Mouse (Mus musculus): Measurements from ENCODE around the gene Gm3880. TPM values are rescaled to one million over a fixed set of nuclear protein-coding genes. Genes with fewer than 3 reads are reported as not detected.
"Not testable (repeated sequence)": the region's sequence is repeated elsewhere in the genome, so short reads cannot be mapped to it uniquely, and the experiment has no call there.

Gm3880 gene
- not detected in 2 replicates for polyA plus RNA-seq (2014; fragmentation: Nextera tagmentation; extraction: Ambion mirVana)

DNA sequence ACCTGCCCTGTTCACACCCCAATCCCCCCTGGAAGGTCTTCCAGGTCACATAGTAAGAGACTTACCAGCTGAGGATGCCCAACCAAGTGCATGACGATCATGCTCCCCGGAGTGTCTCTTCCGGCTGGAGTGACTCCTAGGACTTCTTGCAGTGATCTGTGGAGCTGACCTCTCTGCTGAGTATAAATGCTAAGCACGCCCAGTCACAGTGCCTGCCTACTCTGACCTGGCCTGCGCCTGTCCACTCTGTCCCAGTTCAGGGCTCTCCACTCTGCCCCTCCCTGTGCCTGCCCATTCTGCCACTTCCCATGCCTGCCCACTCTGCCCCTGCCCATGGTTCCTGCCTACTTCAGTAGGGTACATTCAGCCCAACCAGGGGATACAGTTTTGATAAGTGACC, at the start of gene Gm3880:
Gene Gm3880, minus strand, starts transcription at position 101 of the 400 bp plus-strand sequence.
- H3K9me3 ChIP-seq (ENCODE audit: control insufficient read depth, low read length); ATAC-seq (replicated peaks; ENCODE audit: low FRiP score, low TSS enrichment, low read depth); H3K4me2 ChIP-seq (ENCODE audit: low read length); H3K4me3 ChIP-seq (ENCODE audit: low read depth, low read length); H3K27ac ChIP-seq (ENCODE audit: low read depth); DNase-seq (ENCODE audit: low spot score); H3K4me1 ChIP-seq (replicated peaks; ENCODE audit: control insufficient read depth, insufficient read depth, low read length); H3K36me3 ChIP-seq (ENCODE audit: control insufficient read depth, insufficient read depth, low read length); H3K9ac ChIP-seq (ENCODE audit: low read length); H3K27me3 ChIP-seq (replicated peaks; ENCODE audit: control insufficient read depth, insufficient read depth, low read length): not testable (repeated sequence)
- 77% methylated on average over 5 of the region's 5 CpGs for WGBS

DNA sequence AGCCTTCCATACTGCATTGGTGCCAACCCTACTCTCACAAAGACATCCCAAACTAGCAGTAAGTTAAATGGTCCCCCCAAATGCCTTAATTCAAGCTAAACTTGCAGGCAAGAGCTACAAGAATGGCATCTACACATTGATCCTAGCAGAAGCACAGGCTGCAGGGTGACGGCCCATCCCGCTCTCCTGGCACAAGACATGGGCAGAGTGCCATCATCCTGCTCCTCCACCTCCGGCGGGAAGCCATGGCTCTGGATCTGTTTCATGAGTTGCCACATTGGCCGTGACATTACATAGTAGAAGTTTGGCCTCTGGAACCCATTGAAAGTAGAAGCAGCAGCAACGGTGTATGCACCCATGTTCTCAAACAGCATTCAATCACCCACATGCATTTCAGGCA, 37.5 kb upstream of the Gm3880 start:
- not testable (repeated sequence) for DNase-seq (ENCODE audit: low spot score); ATAC-seq (replicated peaks; ENCODE audit: low FRiP score, low TSS enrichment, low read depth); H3K4me1 ChIP-seq (replicated peaks; ENCODE audit: control insufficient read depth, insufficient read depth, low read length); H3K27me3 ChIP-seq (replicated peaks; ENCODE audit: control insufficient read depth, insufficient read depth, low read length); H3K4me3 ChIP-seq (ENCODE audit: low read depth, low read length); H3K9ac ChIP-seq (ENCODE audit: low read length); H3K36me3 ChIP-seq (ENCODE audit: control insufficient read depth, insufficient read depth, low read length); H3K9me3 ChIP-seq (ENCODE audit: control insufficient read depth, low read length); H3K27ac ChIP-seq (ENCODE audit: low read depth); H3K4me2 ChIP-seq (ENCODE audit: low read length)
- 90% methylated on average over 6 of the region's 6 CpGs for WGBS

DNA sequence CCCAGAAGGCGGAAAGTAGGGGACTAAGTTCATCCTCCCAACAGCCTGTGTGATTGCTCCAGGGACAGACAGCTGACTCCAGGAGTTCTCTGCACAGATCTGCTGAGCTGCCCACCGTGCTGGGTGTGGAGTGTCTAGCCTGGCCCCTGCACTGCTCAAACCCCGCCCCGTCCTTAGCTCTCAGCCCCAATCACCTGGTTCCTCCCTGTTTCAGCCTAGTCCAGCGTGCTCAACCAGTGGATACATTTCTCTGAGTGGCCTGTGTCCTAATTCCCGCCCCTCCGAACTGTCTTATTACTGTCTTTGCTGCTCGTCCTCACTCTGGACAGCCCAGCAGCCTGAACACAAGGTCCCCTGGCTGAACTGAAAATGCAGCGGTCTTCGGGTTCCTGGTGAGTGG, 20.8 kb upstream of the Gm3880 start, which contains the start of the genes Gm9112 and Dmrtc1b:
Gene Gm9112, minus strand, starts transcription at position 101 of the 400 bp plus-strand sequence.
Gene Dmrtc1b, plus strand, starts transcription at position 331 of the 400 bp plus-strand sequence.
- H3K27me3 ChIP-seq (replicated peaks; ENCODE audit: control insufficient read depth, insufficient read depth, low read length); H3K9ac ChIP-seq (ENCODE audit: low read length); H3K4me1 ChIP-seq (replicated peaks; ENCODE audit: control insufficient read depth, insufficient read depth, low read length); H3K36me3 ChIP-seq (ENCODE audit: control insufficient read depth, insufficient read depth, low read length); ATAC-seq (replicated peaks; ENCODE audit: low FRiP score, low TSS enrichment, low read depth); H3K9me3 ChIP-seq (ENCODE audit: control insufficient read depth, low read length); H3K4me2 ChIP-seq (ENCODE audit: low read length); H3K27ac ChIP-seq (ENCODE audit: low read depth); DNase-seq (ENCODE audit: low spot score); H3K4me3 ChIP-seq (ENCODE audit: low read depth, low read length): not testable (repeated sequence)
- WGBS: 73% methylated on average over 7 of the region's 10 CpGs

DNA sequence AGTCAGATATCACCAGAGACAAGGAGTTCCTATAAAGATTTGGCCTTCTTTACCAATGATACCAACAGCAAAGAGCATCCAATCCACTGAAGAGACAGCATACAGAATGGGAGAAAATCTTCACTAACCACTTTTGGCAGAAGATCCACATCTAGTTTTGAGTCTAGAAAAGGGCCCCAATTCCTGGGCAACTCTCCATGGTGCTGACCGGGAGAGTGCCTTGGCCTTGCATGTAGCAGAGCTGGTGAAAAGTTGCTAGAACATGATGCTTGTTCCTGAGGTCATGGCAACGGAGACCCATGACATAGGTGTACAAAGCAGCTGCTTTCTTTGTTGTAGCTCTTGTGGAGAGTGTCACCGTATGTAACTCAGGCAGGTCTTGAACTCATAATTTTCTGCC, 13.9 kb upstream of the Gm3880 start:
- not testable (repeated sequence) for DNase-seq (ENCODE audit: low spot score); ATAC-seq (replicated peaks; ENCODE audit: low FRiP score, low TSS enrichment, low read depth); H3K36me3 ChIP-seq (ENCODE audit: control insufficient read depth, insufficient read depth, low read length); H3K4me3 ChIP-seq (ENCODE audit: low read depth, low read length); H3K4me1 ChIP-seq (replicated peaks; ENCODE audit: control insufficient read depth, insufficient read depth, low read length); H3K9me3 ChIP-seq (ENCODE audit: control insufficient read depth, low read length); H3K9ac ChIP-seq (ENCODE audit: low read length); H3K27me3 ChIP-seq (replicated peaks; ENCODE audit: control insufficient read depth, insufficient read depth, low read length); H3K4me2 ChIP-seq (ENCODE audit: low read length); H3K27ac ChIP-seq (ENCODE audit: low read depth)
- WGBS: 73% methylated on average over 3 of the region's 3 CpGs

DNA sequence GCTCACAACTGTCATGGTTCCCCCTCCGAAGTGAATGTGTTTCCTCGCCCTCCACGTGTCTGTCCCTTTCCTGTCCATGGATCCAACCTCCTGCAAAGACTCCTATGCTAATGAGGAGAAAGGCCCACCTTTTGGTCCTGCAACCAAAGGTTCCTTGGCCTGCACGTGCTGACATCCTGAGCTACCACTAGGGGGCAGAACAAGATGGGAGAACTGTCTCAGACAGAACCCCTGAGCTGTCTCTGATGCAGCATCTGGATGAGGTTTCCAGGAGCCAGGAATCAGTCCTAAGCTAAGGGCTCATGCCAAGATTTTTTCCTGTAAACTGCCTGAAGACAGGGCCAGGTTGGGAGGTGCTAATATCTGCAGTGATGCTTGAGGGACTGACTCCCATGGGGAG, 2.5 kb upstream of the Gm3880 start:
- WGBS: 19% methylated on average over 4 of the region's 4 CpGs
- not testable (repeated sequence) for H3K4me3 ChIP-seq (ENCODE audit: low read depth, low read length); H3K27me3 ChIP-seq (replicated peaks; ENCODE audit: control insufficient read depth, insufficient read depth, low read length); H3K4me2 ChIP-seq (ENCODE audit: low read length); H3K27ac ChIP-seq (ENCODE audit: low read depth); H3K9me3 ChIP-seq (ENCODE audit: control insufficient read depth, low read length); ATAC-seq (replicated peaks; ENCODE audit: low FRiP score, low TSS enrichment, low read depth); H3K4me1 ChIP-seq (replicated peaks; ENCODE audit: control insufficient read depth, insufficient read depth, low read length); H3K9ac ChIP-seq (ENCODE audit: low read length); DNase-seq (ENCODE audit: low spot score); H3K36me3 ChIP-seq (ENCODE audit: control insufficient read depth, insufficient read depth, low read length)

DNA sequence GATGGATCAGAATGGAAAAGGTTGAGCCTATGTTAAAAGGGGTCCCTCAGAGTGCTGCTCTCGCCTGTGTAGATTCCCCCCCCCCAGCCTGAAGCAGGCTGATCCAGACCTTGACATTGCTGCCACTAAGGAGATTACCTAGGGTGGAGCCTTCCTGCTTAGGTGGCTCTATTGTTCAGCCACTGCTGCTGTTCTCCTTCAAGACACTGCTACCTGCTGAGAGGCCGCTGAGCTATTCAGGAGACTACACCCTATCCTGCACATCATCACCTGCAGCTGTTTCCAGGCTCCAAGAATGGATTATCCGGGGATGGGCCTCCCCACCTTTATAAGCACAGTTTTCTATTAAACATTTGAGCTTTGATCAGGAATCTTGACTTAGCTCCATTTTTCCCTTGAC, 2.1 kb downstream of the Gm3880 start:
- not testable (repeated sequence) for H3K27me3 ChIP-seq (replicated peaks; ENCODE audit: control insufficient read depth, insufficient read depth, low read length); ATAC-seq (replicated peaks; ENCODE audit: low FRiP score, low TSS enrichment, low read depth); H3K27ac ChIP-seq (ENCODE audit: low read depth); H3K9ac ChIP-seq (ENCODE audit: low read length); H3K4me1 ChIP-seq (replicated peaks; ENCODE audit: control insufficient read depth, insufficient read depth, low read length); DNase-seq (ENCODE audit: low spot score); H3K4me2 ChIP-seq (ENCODE audit: low read length); H3K36me3 ChIP-seq (ENCODE audit: control insufficient read depth, insufficient read depth, low read length); H3K4me3 ChIP-seq (ENCODE audit: low read depth, low read length); H3K9me3 ChIP-seq (ENCODE audit: control insufficient read depth, low read length)
- 59% methylated on average over 3 of the region's 3 CpGs for WGBS

DNA sequence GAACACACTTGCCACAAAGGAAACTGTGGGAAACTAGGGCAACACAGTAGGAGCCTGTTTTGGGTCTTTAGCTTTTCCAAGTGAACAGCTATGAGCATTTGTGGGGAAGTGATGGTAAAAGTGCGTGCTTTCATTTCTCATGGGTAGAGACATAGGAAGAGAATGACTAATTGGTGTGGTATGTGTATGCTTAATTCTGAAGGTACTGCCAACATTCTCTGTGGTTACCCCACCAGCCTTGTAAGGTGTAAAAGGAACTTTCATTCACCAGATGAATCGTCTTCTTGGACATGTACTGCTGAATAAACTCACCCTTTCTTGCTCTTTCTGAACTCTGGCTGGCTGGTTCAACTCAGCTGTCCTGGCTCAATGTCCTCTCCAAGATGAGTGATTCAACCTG, 20.1 kb downstream of the Gm3880 start:
- Histone ChIP-seq H3K9ac (ENCODE audit: low read length) (no peak overlapping the region), H3K27me3 (replicated peaks; ENCODE audit: control insufficient read depth, insufficient read depth, low read length) (no peaks in the 10 kb centered on the region), H3K4me1 (replicated peaks; ENCODE audit: control insufficient read depth, insufficient read depth, low read length) (no peaks in the 10 kb centered on the region), H3K27ac (ENCODE audit: low read depth) (no peak overlapping the region), H3K4me3 (ENCODE audit: low read depth, low read length) (no peak overlapping the region), H3K36me3 (ENCODE audit: control insufficient read depth, insufficient read depth, low read length) (no peaks in the 10 kb centered on the region), H3K9me3 (ENCODE audit: control insufficient read depth, low read length) (no peaks in the 10 kb centered on the region), H3K4me2 (ENCODE audit: low read length) (no peak overlapping the region)
- DNase-seq (ENCODE audit: low spot score): no peak
- ATAC-seq (replicated peaks; ENCODE audit: low FRiP score, low TSS enrichment, low read depth): no peak
- 76% methylated on average over 2 of the region's 2 CpGs for WGBS

DNA sequence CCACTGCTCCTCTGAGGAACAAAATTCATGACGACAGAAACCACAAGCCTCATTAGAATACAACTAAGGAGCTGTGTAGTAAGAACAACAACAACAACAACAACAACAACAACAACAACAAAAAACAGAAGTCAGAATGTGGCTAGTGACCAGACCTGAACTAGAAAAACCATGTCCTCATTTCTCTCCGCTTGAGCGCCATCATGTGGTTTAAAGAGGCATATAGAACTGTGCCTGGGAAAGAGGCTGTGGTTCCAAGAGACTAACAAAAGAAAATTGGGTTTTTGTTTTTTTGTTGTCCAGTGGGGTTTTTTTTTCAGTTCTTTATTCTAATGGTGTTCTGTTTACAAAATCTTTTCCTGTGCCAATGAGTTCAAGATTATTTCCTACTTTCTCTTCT, 26.1 kb downstream of the Gm3880 start:
- no peak overlapping the region for H3K27ac ChIP-seq (ENCODE audit: low read depth)
- WGBS: 13% methylated on average over 3 of the region's 3 CpGs
- DNase-seq (ENCODE audit: low spot score): no peak

DNA sequence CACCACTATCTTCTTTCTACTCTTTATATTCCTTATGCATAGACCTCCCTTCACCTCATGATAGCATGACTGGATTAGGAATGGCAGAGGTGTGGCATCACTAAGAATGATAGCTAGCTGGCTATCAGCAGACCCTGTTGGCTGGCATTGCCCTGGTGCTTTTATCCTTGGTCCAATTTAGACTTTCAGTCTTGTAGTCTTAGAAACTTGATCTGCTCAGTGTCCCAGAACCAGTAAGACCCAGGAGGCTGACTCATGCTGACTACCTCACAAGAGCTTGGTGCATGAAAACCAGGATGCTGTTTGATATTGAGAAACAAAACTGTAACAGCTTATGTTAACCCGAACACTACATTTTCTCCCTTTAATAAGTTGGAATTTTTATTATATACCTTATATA, 41.1 kb downstream of the Gm3880 start:
- DNase-seq (ENCODE audit: low spot score) (no peak), ATAC-seq (replicated peaks; ENCODE audit: low FRiP score, low TSS enrichment, low read depth) (no peak)
- Histone ChIP-seq H3K27me3 (replicated peaks; ENCODE audit: control insufficient read depth, insufficient read depth, low read length) (peaks cover 15% of the 10 kb centered on the region; the same call in 1 of the 2 replicates), H3K27ac (ENCODE audit: low read depth) (no peak overlapping the region), H3K4me3 (ENCODE audit: low read depth, low read length) (no peak overlapping the region), H3K9me3 (ENCODE audit: control insufficient read depth, low read length) (no peaks in the 10 kb centered on the region), H3K4me2 (ENCODE audit: low read length) (no peak overlapping the region), H3K4me1 (replicated peaks; ENCODE audit: control insufficient read depth, insufficient read depth, low read length) (no peaks in the 10 kb centered on the region), H3K36me3 (ENCODE audit: control insufficient read depth, insufficient read depth, low read length) (no peaks in the 10 kb centered on the region), H3K9ac (ENCODE audit: low read length) (no peak overlapping the region)
- 84% methylated on average over 1 of the region's 1 CpGs for WGBS

More for the DNA sequence above, 26.1 kb downstream of the Gm3880 start:
- Histone ChIP-seq H3K4me1 (replicated peaks; ENCODE audit: control insufficient read depth, insufficient read depth, low read length) (no peaks in the 10 kb centered on the region), H3K9me3 (ENCODE audit: control insufficient read depth, low read length) (no peaks in the 10 kb centered on the region), H3K4me2 (ENCODE audit: low read length) (no peak overlapping the region), H3K9ac (ENCODE audit: low read length) (no peak overlapping the region), H3K4me3 (ENCODE audit: low read depth, low read length) (no peak overlapping the region), H3K36me3 (ENCODE audit: control insufficient read depth, insufficient read depth, low read length) (no peaks in the 10 kb centered on the region), H3K27me3 (replicated peaks; ENCODE audit: control insufficient read depth, insufficient read depth, low read length) (no peaks in the 10 kb centered on the region)
- ATAC-seq (replicated peaks; ENCODE audit: low FRiP score, low TSS enrichment, low read depth): no peak
